Mouse (Mus musculus) heart, embryonic 13.5 days (tissue): ENCODE measurements around the gene Lgmn. TPM values are rescaled to one million over a fixed set of nuclear protein-coding genes. Genes with fewer than 3 reads are reported as not detected.

Source experiments
- ATAC-seq: fragments of 200-750 bp; cut with Nextera tagmentation; 2 replicates; pipeline ENCODE4 v1.8.0; 2017; ENCODE audit warnings: moderate TSS enrichment; ENCODE audit not compliant: insufficient number of reproducible peaks, low FRiP score, low TSS enrichment; ENCODE audit errors: extremely low read depth
- H3K27ac ChIP-seq: fragments of 300-500 bp; sonication (generic); replicated peaks from 2 replicates; pipeline ENCODE4 v1.5.1; 2015; ENCODE audit warnings: moderate library complexity, mild to moderate bottlenecking, inconsistent platforms
- H3K27me3 ChIP-seq: fragments of 300-500 bp; sonication (generic); replicated peaks from 2 replicates; pipeline ENCODE4 v1.6.1; 2015; ENCODE audit warnings: mild to moderate bottlenecking, inconsistent platforms
- H3K36me3 ChIP-seq: fragments of 300-500 bp; sonication (generic); 2 replicates; pipeline ENCODE4 v1.6.1; 2015; ENCODE audit warnings: mild to moderate bottlenecking, inconsistent platforms
- H3K4me1 ChIP-seq: fragments of 300-500 bp; sonication (generic); 2 replicates; pipeline ENCODE4 v1.6.1; 2015; ENCODE audit warnings: inconsistent platforms
- H3K4me2 ChIP-seq: fragments of 300-500 bp; sonication (generic); 2 replicates; pipeline ENCODE4 v1.6.1; 2015; ENCODE audit warnings: inconsistent platforms, mild to moderate bottlenecking, moderate library complexity
- H3K4me3 ChIP-seq: fragments of 300-500 bp; sonication (generic); 2 replicates; pipeline ENCODE4 v1.5.1; 2015; ENCODE audit warnings: moderate library complexity, mild to moderate bottlenecking, inconsistent platforms
- H3K9ac ChIP-seq: fragments of 300-500 bp; sonication (generic); 2 replicates; pipeline ENCODE4 v1.6.1; 2015; ENCODE audit warnings: inconsistent platforms, mild to moderate bottlenecking, moderate library complexity
- H3K9me3 ChIP-seq: fragments of 300-500 bp; sonication (generic); 2 replicates; pipeline ENCODE4 v1.6.1; 2016; ENCODE audit warnings: inconsistent platforms
- WGBS: fragments of 180-500 bp; shearing (Covaris S2); methylation state at CpG from one replicate; pipeline ENCODE4 v1.1.7; 2015; ENCODE audit warnings: mixed read lengths; 5-methylcytosine and 5-hydroxymethylcytosine counted together
- polyA plus RNA-seq: library from polyadenylated mRNA; unstranded; fragments of >200 nt; fragmentation: Nextera tagmentation; extraction: Ambion mirVana; gene quantifications from 2 replicates; pipeline ENCODE4 v1.2.1, GENCODE M21; 2015

Gene Lgmn
- polyA plus RNA-seq, 1 experiment from 2014 or later, result 119 TPM

DNA sequence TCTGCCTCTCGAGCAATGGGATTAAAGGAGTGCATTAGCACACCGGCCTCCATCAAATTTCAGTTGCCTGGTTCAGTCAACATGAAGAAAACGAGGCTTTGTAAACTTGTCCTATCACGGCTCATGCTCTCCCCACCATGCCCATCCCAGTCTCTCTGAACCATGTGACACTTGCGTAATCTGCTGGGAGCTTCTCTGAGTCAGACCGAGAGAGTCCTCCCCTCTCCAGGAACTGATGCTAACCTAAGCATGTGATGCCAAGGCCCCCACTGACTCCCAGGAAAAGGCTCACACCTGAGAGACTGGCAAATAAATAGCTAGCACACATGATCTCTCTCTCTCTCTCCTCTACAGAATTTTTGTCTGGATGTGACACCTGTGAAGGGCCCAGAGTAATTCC lies 21.9 kb downstream of the Lgmn start:
- Histone ChIP-seq H3K4me2 (no peak overlapping the region), H3K27ac (no peak overlapping the region), H3K4me3 (no peak overlapping the region), H3K9ac (no peak overlapping the region), H3K4me1 (peaks cover 85% of the 10 kb centered on the region), H3K27me3 (no peaks in the 10 kb centered on the region), H3K9me3 (no peaks in the 10 kb centered on the region), H3K36me3 (peaks cover 18% of the 10 kb centered on the region)
- no peak for ATAC-seq
- 85% methylated on average over 6 of the region's 6 CpGs for WGBS

DNA sequence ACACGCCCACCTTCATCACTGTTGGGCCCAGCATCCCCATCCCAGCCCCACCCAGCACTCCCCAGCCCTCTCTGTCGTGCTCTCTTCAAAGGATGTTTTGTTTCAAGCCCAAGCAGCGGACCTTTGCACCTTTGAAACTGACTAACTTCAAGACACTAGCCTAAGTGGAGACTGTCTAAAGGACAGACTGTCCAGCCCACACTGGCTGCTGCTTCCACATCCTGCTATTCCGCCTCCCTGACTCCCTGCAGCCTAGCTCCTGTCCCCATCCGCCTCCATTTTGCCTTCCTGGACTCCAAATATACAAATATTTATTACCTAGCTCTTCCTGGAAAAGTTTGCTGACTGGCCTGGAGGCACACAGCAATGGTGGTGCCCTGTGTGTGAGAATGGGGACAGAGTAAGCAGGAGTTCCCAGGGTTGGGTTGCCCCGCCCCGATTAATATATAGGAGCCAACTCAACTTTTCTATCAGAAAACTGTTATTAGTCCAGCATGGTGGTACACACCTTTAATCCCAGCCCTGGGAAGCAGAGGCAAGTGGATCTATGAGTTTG lies 22.6 kb downstream of the Lgmn start:
- ATAC-seq, result no peak
- H3K9ac ChIP-seq, result peak overlapping the region; percentile 1; the same call in 1 of the 2 replicates
- H3K27ac ChIP-seq, result peak overlapping the region; percentile 77
- H3K4me2 ChIP-seq, result no peak overlapping the region
- H3K9me3 ChIP-seq, result no peaks in the 10 kb centered on the region
- no peaks in the 10 kb centered on the region for H3K27me3 ChIP-seq
- H3K4me1 ChIP-seq, result peaks cover 78% of the 10 kb centered on the region
- 71% methylated on average over 7 of the region's 7 CpGs for WGBS
- no peak overlapping the region for H3K4me3 ChIP-seq
- H3K36me3 ChIP-seq, result peaks cover 16% of the 10 kb centered on the region

DNA sequence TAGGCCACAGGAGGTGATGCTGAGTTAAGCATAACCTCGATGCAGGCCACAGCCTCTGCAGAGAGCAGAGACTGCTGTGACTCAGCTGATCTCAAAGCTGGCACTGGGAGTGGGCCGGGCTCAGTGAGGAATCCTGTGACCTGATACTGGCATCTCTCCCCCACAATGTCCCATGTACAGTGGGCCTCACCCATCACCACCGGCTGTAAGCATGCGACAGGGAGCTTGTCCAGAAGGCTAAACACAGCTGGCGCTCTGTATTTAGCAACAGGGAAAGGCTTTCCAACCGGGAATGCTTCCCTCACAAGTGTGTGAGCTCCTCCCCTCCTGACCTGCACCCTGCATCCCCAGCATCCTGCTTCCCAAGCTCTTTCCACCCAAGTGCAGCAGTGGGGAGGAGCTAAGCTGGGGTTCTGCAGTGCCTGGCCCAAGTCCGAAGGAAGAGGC lies 23.2 kb downstream of the Lgmn start:
- peak; percentile 84 for ATAC-seq
- peaks cover 16% of the 10 kb centered on the region for H3K36me3 ChIP-seq
- H3K9me3 ChIP-seq, result no peaks in the 10 kb centered on the region
- no peak overlapping the region for H3K4me3 ChIP-seq
- peak overlapping the region; percentile 1; the same call in 1 of the 2 replicates for H3K9ac ChIP-seq
- H3K27ac ChIP-seq, result peak overlapping the region; percentile 77
- H3K4me1 ChIP-seq, result peaks cover 72% of the 10 kb centered on the region
- no peaks in the 10 kb centered on the region for H3K27me3 ChIP-seq
- H3K4me2 ChIP-seq, result no peak overlapping the region
- WGBS, result 20% methylated on average over 7 of the region's 7 CpGs

DNA sequence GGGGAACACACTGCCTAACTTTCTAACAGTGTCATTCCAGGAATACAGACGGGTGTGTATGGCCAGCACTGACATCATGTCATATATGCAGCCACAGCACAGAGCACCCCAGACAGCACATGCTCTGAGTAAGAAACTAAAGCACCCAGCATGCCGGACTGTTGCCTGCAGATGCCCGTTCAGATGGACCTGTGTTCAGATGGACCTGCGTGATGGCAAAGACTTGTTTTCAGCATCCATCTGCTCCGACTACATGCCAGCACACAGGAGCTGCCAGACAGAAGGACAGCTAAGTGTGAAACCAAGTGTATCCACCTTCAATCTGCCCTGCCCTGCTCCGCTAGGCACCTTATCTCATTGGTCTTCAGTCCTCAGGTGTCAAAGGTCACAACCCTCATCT lies 24.9 kb downstream of the Lgmn start:
- peaks cover 57% of the 10 kb centered on the region for H3K4me1 ChIP-seq
- no peak overlapping the region for H3K27ac ChIP-seq
- ATAC-seq, result no peak
- WGBS, result 81% methylated on average over 6 of the region's 6 CpGs
- H3K9ac ChIP-seq, result no peak overlapping the region
- H3K36me3 ChIP-seq, result peaks cover 16% of the 10 kb centered on the region
- no peaks in the 10 kb centered on the region for H3K27me3 ChIP-seq
- no peak overlapping the region for H3K4me3 ChIP-seq
- no peaks in the 10 kb centered on the region for H3K9me3 ChIP-seq
- H3K4me2 ChIP-seq, result no peak overlapping the region

DNA sequence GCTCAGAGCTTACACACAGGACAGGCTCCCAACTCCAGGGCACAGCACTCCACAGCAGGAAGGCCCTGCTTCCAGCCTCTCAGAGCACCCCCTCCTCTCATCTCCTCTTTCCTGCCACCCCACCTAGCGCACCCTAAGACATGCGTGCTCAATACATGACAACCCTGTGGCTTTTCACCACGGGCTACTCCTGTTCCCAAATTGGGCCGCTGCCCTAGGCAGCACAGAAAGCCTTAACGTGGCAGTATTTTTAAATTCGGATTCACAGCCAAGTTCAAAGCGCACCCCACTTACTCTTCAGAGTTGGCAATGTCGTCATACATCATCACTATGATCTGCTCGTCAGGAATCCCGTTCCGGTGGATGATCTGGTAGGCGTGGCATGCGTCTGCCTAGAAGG lies 26.4 kb downstream of the Lgmn start:
- H3K9me3 ChIP-seq, result no peaks in the 10 kb centered on the region
- H3K27ac ChIP-seq, result no peak overlapping the region
- H3K9ac ChIP-seq, result no peak overlapping the region
- no peak overlapping the region for H3K4me3 ChIP-seq
- no peak for ATAC-seq
- H3K4me1 ChIP-seq, result peaks cover 47% of the 10 kb centered on the region
- no peak overlapping the region for H3K4me2 ChIP-seq
- H3K27me3 ChIP-seq, result no peaks in the 10 kb centered on the region
- peaks cover 16% of the 10 kb centered on the region for H3K36me3 ChIP-seq
- WGBS, result 68% methylated on average over 13 of the region's 13 CpGs

DNA sequence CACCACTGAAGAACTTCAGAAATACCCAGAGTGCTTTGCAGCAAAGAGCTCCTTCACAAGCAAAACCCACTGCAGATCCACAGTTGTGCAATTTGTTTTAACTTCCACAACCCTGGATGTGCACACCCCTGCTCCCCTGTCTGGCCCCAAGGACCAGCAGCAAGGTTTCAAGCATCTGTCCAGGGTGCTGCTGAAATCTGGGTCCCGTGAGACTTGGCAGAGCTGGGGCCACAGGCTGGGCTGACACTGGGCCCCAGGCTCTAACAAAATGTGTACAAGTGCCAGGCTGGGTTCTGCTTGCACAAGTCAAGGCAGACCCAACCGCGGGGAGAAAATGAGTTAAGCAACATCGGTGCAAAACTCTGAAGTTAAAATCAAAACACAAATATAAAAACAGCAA lies 41.0 kb downstream of the Lgmn start:
- no peak for ATAC-seq
- Histone ChIP-seq H3K4me3 (no peak overlapping the region), H3K27me3 (no peaks in the 10 kb centered on the region), H3K4me2 (no peak overlapping the region), H3K36me3 (peaks cover 90% of the 10 kb centered on the region), H3K9me3 (no peaks in the 10 kb centered on the region), H3K9ac (peak overlapping the region; percentile 50; the same call in 1 of the 2 replicates), H3K4me1 (peaks cover 24% of the 10 kb centered on the region), H3K27ac (peak overlapping the region; percentile 61)
- WGBS, result 78% methylated on average over 4 of the region's 4 CpGs

DNA sequence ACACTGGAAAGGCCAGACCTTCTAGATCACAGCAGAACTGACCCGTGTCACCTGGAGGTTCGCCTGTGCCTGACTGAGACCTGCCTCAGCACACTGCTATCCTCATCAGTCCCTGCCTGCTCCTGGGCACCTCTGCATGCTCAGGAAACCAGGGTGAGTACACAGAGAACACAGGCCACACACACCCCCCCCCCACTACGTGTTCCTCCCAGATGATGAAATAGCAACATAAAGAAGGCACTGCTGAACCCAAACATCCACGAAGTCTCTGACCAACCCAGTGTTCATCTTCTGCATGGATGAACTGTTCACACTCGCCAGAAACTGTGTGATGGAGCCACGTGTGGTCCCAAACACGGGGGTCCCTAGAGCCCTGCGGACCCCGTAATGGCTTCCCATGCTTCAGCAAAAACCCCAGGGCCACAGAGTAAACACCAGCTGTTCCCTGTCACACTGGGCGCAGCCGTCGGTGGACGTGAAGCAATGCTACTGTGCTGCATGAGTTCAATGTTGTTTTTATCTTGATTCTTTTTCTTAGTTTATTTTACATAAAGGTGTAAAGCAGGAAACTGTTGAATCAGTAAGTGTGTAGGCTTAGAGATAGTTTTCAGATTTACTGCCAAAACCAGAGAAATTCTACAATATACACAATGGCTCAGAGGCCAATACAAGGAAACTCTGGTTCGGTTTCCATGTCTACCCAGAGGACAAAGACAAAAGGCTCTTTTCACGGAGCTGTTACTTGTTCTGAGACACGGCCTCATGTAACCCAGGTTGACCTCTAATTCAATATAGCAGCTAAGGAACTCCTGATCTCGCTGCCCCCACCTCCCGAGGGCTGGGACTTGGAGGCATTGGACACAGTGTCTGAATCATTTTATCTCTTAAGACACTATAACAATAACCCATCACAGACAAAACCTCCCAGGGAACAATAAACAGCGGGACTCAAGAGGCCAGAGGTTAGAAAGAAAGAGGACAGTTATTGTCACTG lies 43.3 kb downstream of the Lgmn start:
- Histone ChIP-seq H3K9ac (no peak overlapping the region), H3K9me3 (no peaks in the 10 kb centered on the region), H3K36me3 (peaks cover 90% of the 10 kb centered on the region), H3K4me2 (no peak overlapping the region), H3K4me1 (peaks cover 24% of the 10 kb centered on the region), H3K27ac (no peak overlapping the region), H3K27me3 (no peaks in the 10 kb centered on the region), H3K4me3 (no peak overlapping the region)
- WGBS, result 66% methylated on average over 19 of the region's 19 CpGs
- ATAC-seq, result no peak

DNA sequence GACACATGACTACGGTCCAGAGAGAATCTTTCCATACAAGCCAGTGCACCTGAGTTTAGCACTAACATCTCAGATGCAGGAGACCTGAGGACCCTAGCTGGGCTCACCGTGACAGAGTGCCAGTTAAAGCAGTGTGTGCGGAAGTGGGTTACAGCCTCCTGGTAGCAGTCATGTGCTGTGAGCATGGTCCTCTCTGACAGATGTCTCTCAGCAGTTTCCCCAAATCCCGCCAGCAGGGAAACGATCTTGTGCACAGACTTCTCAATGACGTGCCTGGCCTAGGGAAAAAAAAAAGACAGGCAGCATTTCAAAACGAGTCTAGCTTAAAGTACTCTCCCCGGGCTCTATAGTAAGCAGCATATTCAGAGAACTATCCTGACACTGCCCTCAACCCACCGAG lies 44.1 kb downstream of the Lgmn start:
- no peak overlapping the region for H3K4me3 ChIP-seq

DNA sequence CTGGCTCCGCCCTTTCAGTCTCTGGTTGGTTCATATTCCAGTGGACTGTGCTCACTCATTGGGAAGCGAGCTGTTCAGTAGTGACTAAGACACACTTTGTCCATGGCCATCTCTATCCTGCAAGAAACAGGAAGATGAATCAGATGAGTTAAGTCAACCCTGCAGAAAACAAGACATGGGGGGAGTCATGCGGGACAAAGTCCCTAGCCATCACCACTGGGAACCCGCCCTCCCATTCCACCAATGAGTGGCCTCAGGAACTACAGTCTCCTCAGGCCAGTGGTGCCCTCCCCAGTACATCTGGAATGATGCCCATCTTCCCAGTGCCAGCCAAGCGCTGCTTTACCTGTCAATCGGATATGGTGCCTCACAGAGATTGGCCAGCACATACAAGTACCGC lies 45.1 kb downstream of the Lgmn start:
- no peak for ATAC-seq
- H3K4me1 ChIP-seq, result peaks cover 18% of the 10 kb centered on the region
- H3K36me3 ChIP-seq, result peaks cover 90% of the 10 kb centered on the region
- no peaks in the 10 kb centered on the region for H3K27me3 ChIP-seq
- 89% methylated on average over 7 of the region's 7 CpGs for WGBS
- no peaks in the 10 kb centered on the region for H3K9me3 ChIP-seq
- no peak overlapping the region for H3K27ac ChIP-seq
- H3K4me2 ChIP-seq, result no peak overlapping the region
- no peak overlapping the region for H3K9ac ChIP-seq
- H3K4me3 ChIP-seq, result no peak overlapping the region

More for the DNA sequence above, 44.1 kb downstream of the Lgmn start:
- H3K9ac ChIP-seq, result no peak overlapping the region
- H3K4me2 ChIP-seq, result no peak overlapping the region
- no peaks in the 10 kb centered on the region for H3K9me3 ChIP-seq
- no peaks in the 10 kb centered on the region for H3K27me3 ChIP-seq
- H3K36me3 ChIP-seq, result peaks cover 87% of the 10 kb centered on the region
- no peak for ATAC-seq
- H3K4me1 ChIP-seq, result peaks cover 24% of the 10 kb centered on the region
- WGBS, result 66% methylated on average over 9 of the region's 9 CpGs
- H3K27ac ChIP-seq, result no peak overlapping the region

DNA sequence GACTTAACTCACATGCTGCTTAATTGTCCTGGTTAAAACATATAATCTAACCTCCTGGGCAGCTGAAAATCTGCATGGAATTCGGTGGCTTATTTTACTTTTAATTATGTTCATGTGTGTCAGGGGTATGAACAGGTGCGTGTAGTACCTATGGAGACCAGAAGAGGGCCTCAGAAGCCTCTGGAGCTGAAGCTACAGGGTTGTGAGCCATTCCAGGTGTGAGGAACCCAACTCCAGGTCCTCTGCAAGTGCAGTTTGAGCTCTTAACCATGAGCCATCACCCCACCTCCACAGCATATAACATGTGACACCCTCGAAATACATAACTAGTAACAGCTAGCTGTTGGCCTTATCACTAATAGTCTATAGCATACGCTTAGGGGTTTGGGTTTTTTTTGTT lies 47.6 kb downstream of the Lgmn start:
- Histone ChIP-seq H3K27me3 (no peaks in the 10 kb centered on the region), H3K27ac (no peak overlapping the region), H3K4me2 (no peak overlapping the region), H3K36me3 (peaks cover 88% of the 10 kb centered on the region), H3K9ac (no peak overlapping the region), H3K9me3 (no peaks in the 10 kb centered on the region), H3K4me3 (no peak overlapping the region), H3K4me1 (no peaks in the 10 kb centered on the region)
- 56% methylated on average over 4 of the region's 4 CpGs for WGBS
- ATAC-seq, result no peak

DNA sequence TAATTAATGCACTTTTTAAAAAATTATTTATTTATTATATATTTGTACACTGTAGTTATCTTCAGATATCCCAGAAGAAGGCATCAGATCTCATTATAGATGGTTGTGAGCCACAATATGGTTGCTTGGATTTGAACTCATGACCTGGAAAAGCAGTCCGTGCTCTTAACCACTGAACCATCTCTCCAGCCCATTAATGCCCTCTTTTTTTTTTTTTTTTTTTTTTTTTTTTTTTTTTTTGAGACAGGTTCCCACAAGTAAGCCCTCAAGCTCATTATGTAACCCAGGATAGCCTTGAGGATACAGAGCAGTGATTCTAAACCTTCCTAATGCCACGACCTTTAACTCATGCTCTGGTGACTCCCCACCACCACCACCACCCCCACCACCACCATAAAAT lies 48.5 kb downstream of the Lgmn start:
- peaks cover 86% of the 10 kb centered on the region for H3K36me3 ChIP-seq

More for the DNA sequence above, 48.5 kb downstream of the Lgmn start:
- H3K4me2 ChIP-seq, result no peak overlapping the region
- WGBS, result 79% methylated on average over 2 of the region's 2 CpGs
- no peak overlapping the region for H3K4me3 ChIP-seq
- H3K9ac ChIP-seq, result no peak overlapping the region
- H3K4me1 ChIP-seq, result no peaks in the 10 kb centered on the region
- no peaks in the 10 kb centered on the region for H3K9me3 ChIP-seq
- ATAC-seq, result no peak
- no peak overlapping the region for H3K27ac ChIP-seq
- H3K27me3 ChIP-seq, result no peaks in the 10 kb centered on the region
